Mouse (Mus musculus): ENCODE data around the gene Lax1.
"Not testable (repeated sequence)": the region's sequence is repeated elsewhere in the genome, so short reads cannot be mapped to it uniquely, and the experiment has no call there.

The Lax1 gene

GRCm38 (mm10) chr1:133685749-133686519, 4.0 kb downstream of the Lax1 start:
- peak; percentile 56 for DNase-seq

- DNase-seq = no peak
These were observed 18.1 kb downstream of the Lax1 start for GRCm38 (mm10) chr1:133671801-133672200.

GRCm38 (mm10) chr1:133671266-133671665, 18.6 kb downstream of the Lax1 start:
- no peak for DNase-seq

GRCm38 (mm10) chr1:133670776-133671175, 19.1 kb downstream of the Lax1 start:
- no peak for DNase-seq

DNA sequence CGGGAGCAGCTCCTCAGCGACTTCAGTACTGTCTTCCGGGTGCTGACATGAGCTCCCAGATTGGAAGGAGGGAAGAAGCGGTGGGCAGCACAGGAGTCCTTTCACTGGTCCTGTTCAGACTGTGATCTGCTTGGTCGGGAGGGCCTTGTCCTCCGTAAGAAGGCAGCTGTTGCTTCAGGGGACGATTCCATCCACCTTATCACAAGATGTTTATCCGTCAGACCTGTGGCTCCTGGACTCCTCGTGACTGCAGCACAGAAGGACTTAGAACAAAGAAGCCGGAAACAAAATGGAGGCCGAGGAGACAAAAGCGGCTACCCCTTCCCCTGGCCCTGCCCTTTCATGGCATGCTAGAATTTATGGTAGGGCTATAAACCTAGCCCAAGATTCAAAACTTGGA, 19.7 kb downstream of the Lax1 start:
- DNase-seq = no peak

- no peak for DNase-seq
These were observed 21.3 kb downstream of the Lax1 start for GRCm38 (mm10) chr1:133668618-133669017.

DNA sequence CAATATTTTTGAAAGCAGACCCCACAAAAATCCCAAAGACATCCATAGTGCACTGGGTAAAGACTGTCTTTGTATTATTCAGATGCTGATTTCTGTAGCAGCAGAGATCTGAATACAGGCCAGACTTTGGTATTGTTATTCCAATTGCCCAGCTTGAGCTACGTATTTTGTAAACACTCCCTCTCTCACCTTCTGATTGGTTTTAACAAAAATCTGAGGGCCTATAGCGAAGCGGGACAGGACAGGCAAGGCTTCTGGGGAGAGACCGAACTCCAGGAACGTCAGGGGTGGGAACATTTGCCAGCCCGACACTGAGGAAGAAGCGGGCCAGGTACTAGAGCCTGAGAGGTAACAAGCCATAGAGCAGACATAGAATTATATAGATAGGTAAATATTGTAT, 22.2 kb downstream of the Lax1 start:
- no peak for DNase-seq

DNA sequence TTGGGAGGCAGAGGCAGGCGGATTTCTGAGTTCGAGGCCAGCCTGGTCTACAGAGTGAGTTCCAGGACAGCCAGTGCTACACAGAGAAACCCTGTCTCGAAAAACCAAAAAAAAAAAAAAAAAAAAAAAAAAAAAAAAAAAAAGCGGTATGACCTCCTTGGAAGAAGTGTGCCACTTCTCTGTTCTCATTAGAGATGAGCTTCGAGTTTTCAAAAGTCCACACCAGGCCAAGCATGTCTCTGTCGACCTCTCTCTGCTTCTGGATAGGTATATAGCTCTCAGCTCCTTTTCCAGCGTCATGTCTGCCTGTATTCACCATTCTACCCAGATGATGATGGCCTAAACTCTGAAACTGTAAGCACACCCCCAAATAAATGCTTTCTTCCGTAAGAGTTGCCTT, 24.2 kb downstream of the Lax1 start:
- DNase-seq = not testable (repeated sequence)

GRCm38 (mm10) chr1:133664203-133664970, 25.5 kb downstream of the Lax1 start:
- DNase-seq = no peak

DNA sequence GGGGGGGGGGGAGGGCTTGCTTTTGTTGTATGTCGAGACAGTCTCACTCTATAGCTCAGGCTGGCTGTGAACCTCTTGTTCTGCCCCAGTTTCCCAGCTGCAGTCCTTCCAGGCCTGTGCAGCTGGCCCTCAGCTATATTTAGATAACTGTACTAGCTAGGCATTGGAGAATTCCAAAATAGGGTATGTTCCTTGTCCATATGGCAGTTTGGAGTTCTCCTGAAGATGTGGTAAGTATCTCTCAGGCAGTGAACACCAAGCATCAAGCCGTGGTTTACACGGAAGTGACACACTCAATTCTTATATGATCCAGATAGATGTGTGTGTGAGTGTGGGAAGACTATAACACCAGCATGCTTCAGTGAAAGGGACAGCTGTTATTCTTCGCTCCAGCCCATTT, 26.5 kb downstream of the Lax1 start:
- DNase-seq = no peak

- no peak for DNase-seq
These were observed 27.0 kb downstream of the Lax1 start for GRCm38 (mm10) chr1:133662941-133663340.

GRCm38 (mm10) chr1:133661203-133661933, 28.5 kb downstream of the Lax1 start, which contains the start of gene Gm38394:
Gene Gm38394, minus strand, starts transcription at chr1:133661318.
- DNase-seq = peak; percentile 92

DNA sequence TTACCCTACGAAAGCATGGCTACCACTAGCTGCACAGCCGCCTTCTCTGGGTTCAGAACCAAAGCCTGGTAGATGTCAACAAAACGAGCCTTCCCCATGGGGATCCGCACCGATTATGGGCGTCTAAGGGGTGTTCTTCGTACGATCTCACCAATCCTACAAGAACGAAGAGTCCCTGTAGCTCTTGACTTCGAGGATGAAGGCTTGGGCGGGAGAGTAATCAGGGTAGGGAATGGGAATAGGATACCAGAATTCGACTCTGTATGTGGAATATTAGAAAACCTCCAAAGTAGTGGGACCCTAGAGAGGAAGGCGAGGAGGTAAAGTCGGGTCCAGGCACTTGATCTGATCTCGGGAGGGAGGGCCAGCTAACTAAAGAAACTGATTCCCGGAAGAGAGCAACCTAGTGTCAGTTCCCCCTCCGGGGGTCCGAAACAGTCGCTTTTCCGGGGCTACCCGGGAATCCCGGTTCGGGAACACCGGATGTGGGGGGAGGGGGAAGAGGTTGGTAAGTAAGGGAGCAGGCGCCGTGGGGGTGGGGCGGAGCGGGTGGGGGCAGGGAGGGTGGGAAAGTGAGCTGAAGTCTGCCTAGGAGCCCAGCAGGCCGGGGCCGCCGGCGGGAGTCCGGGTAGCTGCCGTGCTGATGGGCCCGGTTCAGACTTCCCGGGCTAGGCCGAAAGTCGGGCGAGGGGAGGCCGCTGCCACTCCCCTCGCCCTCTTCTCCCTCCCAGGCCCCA, 29.3 kb downstream of the Lax1 start, which contains the start of gene Zbed6:
Gene Zbed6 (minus strand): TSS at position 420 of the 737 bp plus-strand sequence.
- DNase-seq = peak; percentile 72

DNA sequence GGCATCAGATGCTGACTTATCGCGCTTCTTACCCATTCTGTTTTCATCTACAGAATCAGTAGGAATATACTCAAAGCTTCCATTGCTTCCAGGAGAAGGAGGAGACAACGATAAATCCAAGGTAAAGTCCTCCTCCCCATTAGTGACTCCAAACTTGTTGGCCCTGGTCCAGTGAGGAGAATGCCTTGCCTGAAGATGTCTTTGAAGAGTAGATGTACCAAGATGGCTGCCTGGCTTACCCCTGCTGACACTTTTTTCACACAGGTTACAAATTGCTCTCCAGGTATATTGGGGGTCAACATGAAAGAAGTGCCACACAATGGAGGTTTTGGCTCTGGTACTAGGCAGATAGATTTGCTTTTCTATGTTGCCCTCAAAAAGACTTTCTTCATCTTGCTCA, 31.0 kb downstream of the Lax1 start:
- DNase-seq = no peak

DNA sequence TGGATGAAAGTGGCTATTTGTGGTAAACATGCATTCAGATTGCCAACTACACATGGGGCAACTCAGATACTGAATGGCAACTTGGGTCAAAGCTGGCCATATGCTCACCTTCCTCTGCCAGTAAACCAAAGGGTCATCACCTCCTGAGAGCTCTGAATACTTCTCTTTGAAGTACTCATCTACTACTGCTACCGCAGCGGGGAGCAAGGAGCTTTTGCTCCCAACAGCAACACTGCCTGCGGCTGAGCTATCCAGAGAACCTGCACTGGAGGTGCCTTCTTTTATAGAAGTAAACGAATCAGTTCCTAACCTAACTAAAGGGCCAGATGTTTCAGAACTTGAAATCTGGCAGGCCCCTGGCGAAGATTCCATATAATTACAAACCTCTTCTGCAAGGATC, 33.1 kb downstream of the Lax1 start:
- no peak for DNase-seq

GRCm38 (mm10) chr1:133653033-133653432, 36.9 kb downstream of the Lax1 start:
- no peak for DNase-seq

- no peak for DNase-seq
These were observed 39.4 kb downstream of the Lax1 start for GRCm38 (mm10) chr1:133650288-133651055.

- no peak for DNase-seq
These were observed 44.3 kb downstream of the Lax1 start for GRCm38 (mm10) chr1:133645652-133646051.

GRCm38 (mm10) chr1:133641163-133641562, 48.7 kb downstream of the Lax1 start:
- DNase-seq = no peak

GRCm38 (mm10) chr1:133638517-133638916, 51.4 kb downstream of the Lax1 start:
- no peak for DNase-seq

DNA sequence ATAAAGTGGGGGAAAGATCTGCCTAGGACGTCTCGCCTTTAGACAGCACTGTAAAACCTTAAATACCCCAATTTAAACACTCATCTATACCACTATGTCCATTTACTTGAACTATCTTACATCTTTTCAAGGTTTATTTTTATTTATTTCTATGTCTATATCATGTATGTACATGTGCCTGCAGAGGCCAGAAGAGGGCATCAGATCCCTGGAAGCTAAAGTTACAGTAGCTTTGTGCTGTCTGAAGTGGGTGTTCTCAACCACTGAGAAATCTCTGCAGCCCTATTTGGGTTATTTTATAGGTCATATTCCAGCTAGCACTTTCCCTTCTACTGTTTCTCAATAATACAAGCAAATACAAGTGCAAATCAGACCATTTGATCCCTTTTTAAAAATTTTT, 57.7 kb downstream of the Lax1 start:
- no peak for DNase-seq

Measured in kidney, adult 18-20 months (tissue).